20 mouse cellular contexts compared by ENCODE assay signal in the genomic region with DNA sequence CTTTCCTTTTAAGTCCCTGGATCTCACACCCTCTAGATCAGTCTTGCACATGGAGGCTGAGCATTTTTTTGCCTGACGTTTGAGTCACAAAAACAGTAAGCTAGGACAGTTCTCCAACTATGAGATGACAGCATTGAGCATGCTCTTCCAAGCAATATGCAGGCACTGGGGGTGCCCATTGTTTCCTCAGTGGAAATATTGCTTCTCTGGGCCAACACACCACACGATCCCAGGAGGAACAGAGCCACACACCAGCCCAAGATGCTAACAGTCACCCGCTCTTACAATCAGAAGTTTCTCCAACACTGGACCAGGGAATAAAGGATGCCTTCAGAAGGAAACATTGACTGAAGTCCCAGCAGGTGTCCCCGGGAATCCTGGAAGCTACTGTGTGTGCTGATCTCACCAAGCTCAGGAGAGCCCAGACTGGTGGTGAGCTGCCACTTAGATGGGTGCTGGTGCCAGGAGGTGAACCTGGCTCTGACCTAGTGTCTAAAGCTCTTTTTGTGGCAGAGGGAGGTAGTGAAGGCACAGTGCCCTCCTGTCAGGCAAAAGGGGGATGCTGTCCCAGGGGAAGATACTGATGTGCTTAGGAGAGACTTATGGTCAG. TPM values are rescaled to one million over a fixed set of nuclear protein-coding genes. Genes with fewer than 3 reads are reported as not detected.
DNase-seq lines count a peak whose midpoint lies in the region; ATAC-seq lines count a peak whose summit lies in the region.
"Had no signal": no experiment of that assay in that cellular context is flagged by ENCODE, and none has a peak within 500 bp of the region (broad histone marks: within the 10 kb centered on the region; RNA-seq: fewer than 3 reads in every experiment).

No protein-coding gene starts in this region.

- no peak for DNase-seq in hindbrain, embryonic 10.5 days (ENCODE audit: low spot score)
- DNase-seq in limb, embryonic 11.5 days (ENCODE audit: low spot score), result no peak
- no peak for DNase-seq in spleen, postnatal 4 days (ENCODE audit: low spot score in 2 of 2)
- DNase-seq in kidney, adult 18-20 months, result no peak
- DNase-seq: cerebellum, adult 2 months; forebrain, postnatal 0 days; gastrocnemius, adult 2 months; heart, adult 18-20 months; heart, postnatal 36 days; kidney, postnatal 4 days; liver had no signal

- WGBS in hindbrain, embryonic 10.5 days, result 23% methylated on average over 4 of the region's 4 CpGs
- WGBS in hindbrain, embryonic 12.5 days, result 13% methylated on average over 4 of the region's 4 CpGs
- 18% methylated on average over 4 of the region's 4 CpGs for WGBS in limb, embryonic 11.5 days
- 9% methylated on average over 4 of the region's 4 CpGs for WGBS in neural tube, embryonic 13.5 days

- H3K36me3 ChIP-seq in hindbrain, embryonic 10.5 days, result no peaks in the 10 kb centered on the region
- H3K36me3 ChIP-seq in hindbrain, embryonic 12.5 days, result no peaks in the 10 kb centered on the region
- H3K36me3 ChIP-seq in limb, embryonic 11.5 days (ENCODE audit: control insufficient read depth, insufficient read depth, low read length), result no peaks in the 10 kb centered on the region
- no peaks in the 10 kb centered on the region for H3K36me3 ChIP-seq in neural tube, embryonic 13.5 days
- H3K36me3 ChIP-seq: intestine, embryonic 15.5 days; kidney, embryonic 15.5 days had no signal

- H3K4me2 ChIP-seq in hindbrain, embryonic 12.5 days (replicated peaks), result peak overlapping the region; percentile 60
- H3K4me2 ChIP-seq in limb, embryonic 11.5 days (ENCODE audit: low read depth, severe bottlenecking), result peak overlapping the region; percentile 79
- peak overlapping the region; percentile 62 for H3K4me2 ChIP-seq in neural tube, embryonic 13.5 days
- H3K4me2 ChIP-seq: intestine, embryonic 15.5 days; kidney, embryonic 15.5 days had no signal

- no peaks in the 10 kb centered on the region for H3K9me3 ChIP-seq in hindbrain, embryonic 10.5 days
- no peaks in the 10 kb centered on the region for H3K9me3 ChIP-seq in hindbrain, embryonic 12.5 days (replicated peaks)
- no peaks in the 10 kb centered on the region for H3K9me3 ChIP-seq in limb, embryonic 11.5 days (ENCODE audit: control insufficient read depth, low read length)
- H3K9me3 ChIP-seq in neural tube, embryonic 13.5 days, result no peaks in the 10 kb centered on the region
- H3K9me3 ChIP-seq: kidney, embryonic 15.5 days had no signal

- no peak overlapping the region for H3K4me3 ChIP-seq in hindbrain, embryonic 10.5 days
- 0 out of 2 replicates have a peak overlapping the region, but pooled peaks have one; percentile 45 for H3K4me3 ChIP-seq in hindbrain, embryonic 12.5 days
- H3K4me3 ChIP-seq in limb, embryonic 11.5 days (ENCODE audit: low read depth, low read length), result no peak overlapping the region
- H3K4me3 ChIP-seq in neural tube, embryonic 13.5 days, result peak overlapping the region; percentile 53
- H3K4me3 ChIP-seq: gastrocnemius, adult 2 months; intestine, embryonic 15.5 days; kidney, embryonic 15.5 days had no signal

- peak overlapping the region; percentile 61; the same call in 1 of the 2 replicates for H3K9ac ChIP-seq in hindbrain, embryonic 12.5 days
- peak overlapping the region; percentile 96 for H3K9ac ChIP-seq in limb, embryonic 11.5 days (ENCODE audit: low read length)
- H3K9ac ChIP-seq in neural tube, embryonic 13.5 days, result peak overlapping the region; percentile 86
- H3K9ac ChIP-seq: forebrain, postnatal 0 days; intestine, embryonic 15.5 days; kidney, embryonic 15.5 days had no signal

- peaks cover 100% of the 10 kb centered on the region for H3K27me3 ChIP-seq in hindbrain, embryonic 10.5 days (ENCODE audit: insufficient read depth, poor library complexity, severe bottlenecking)
- H3K27me3 ChIP-seq in hindbrain, embryonic 12.5 days, result peaks cover 90% of the 10 kb centered on the region
- peaks cover 27% of the 10 kb centered on the region for H3K27me3 ChIP-seq in limb, embryonic 11.5 days (ENCODE audit: control insufficient read depth, insufficient read depth, low read length)
- H3K27me3 ChIP-seq in neural tube, embryonic 13.5 days, result peaks cover 100% of the 10 kb centered on the region

- H3K27ac ChIP-seq in hindbrain, embryonic 10.5 days, result 0 out of 2 replicates have a peak overlapping the region, but pooled peaks have one; percentile 69
- peak overlapping the region; percentile 18; the same call in 1 of the 2 replicates for H3K27ac ChIP-seq in hindbrain, embryonic 12.5 days
- no peak overlapping the region for H3K27ac ChIP-seq in limb, embryonic 11.5 days (replicated peaks; ENCODE audit: low read depth, low read length)
- H3K27ac ChIP-seq in neural tube, embryonic 13.5 days (replicated peaks), result peak overlapping the region; percentile 95
- H3K27ac ChIP-seq: gastrocnemius, adult 2 months; intestine, embryonic 15.5 days; kidney, embryonic 15.5 days; stomach, postnatal 0 days had no signal

- peaks cover 84% of the 10 kb centered on the region for H3K4me1 ChIP-seq in hindbrain, embryonic 10.5 days (replicated peaks)
- peaks cover 26% of the 10 kb centered on the region for H3K4me1 ChIP-seq in hindbrain, embryonic 12.5 days
- peaks cover 34% of the 10 kb centered on the region for H3K4me1 ChIP-seq in limb, embryonic 11.5 days (ENCODE audit: control insufficient read depth, insufficient read depth, low read length)
- H3K4me1 ChIP-seq in neural tube, embryonic 13.5 days (replicated peaks), result peaks cover 60% of the 10 kb centered on the region

- no peak for ATAC-seq in hindbrain, embryonic 12.5 days (ENCODE audit: low FRiP score)
- no peak for ATAC-seq in limb, embryonic 11.5 days (ENCODE audit: insufficient number of reproducible peaks, low FRiP score, low TSS enrichment, low read depth)
- no peak for ATAC-seq in neural tube, embryonic 13.5 days (ENCODE audit: low read depth)
- ATAC-seq in frontal cortex, adult (ENCODE audit: low TSS enrichment), result no peak
- ATAC-seq: forebrain, postnatal 0 days; intestine, embryonic 15.5 days; lung, postnatal 0 days had no signal

RNA-seq across cellular contexts. Expression of gene Lmx1b, which starts 5.7 kb away (rescaled TPM):
- 2.5 and 7.7 TPM in 2 replicates for polyA plus RNA-seq in hindbrain, embryonic 10.5 days (2016; fragmentation: Nextera tagmentation; extraction: Ambion mirVana)
- polyA plus RNA-seq in hindbrain, embryonic 12.5 days (2016; fragmentation: Nextera tagmentation; extraction: Ambion mirVana), result 5.0 and 5.6 TPM in 2 replicates
- polyA plus RNA-seq in limb, embryonic 11.5 days (2014; fragmentation: Nextera tagmentation; extraction: Ambion mirVana), result 10.2 and 10.6 TPM in 2 replicates
- polyA plus RNA-seq in neural tube, embryonic 13.5 days (2015; fragmentation: Nextera tagmentation; extraction: Ambion mirVana), result 9.1 and 11.1 TPM in 2 replicates
- polyA plus RNA-seq: liver, embryonic 16.5 days; lung, postnatal 0 days; stomach, postnatal 0 days; thymus, postnatal 0 days had no signal

Comparison
In these comparisons a context has a peak if more than half of its experiments do, and no peak if none do; other contexts are left out.
1. H3K4me3 ChIP-seq: peak in hindbrain, embryonic 12.5 days (single experiment) and neural tube, embryonic 13.5 days (single experiment); none in hindbrain, embryonic 10.5 days (single experiment) and limb, embryonic 11.5 days (single experiment).
2. Peak in every context shown above with its lines, with median percentiles within 50 percentile points of each other: H3K4me2 ChIP-seq and H3K9ac ChIP-seq.